Mouse (Mus musculus): ENCODE measurements around the gene Hunk. TPM values are rescaled to one million over a fixed set of nuclear protein-coding genes. Genes with fewer than 3 reads are reported as not detected.
A peak's percentile ranks its signal among the peaks of the same experiment; 100 is the strongest.

Hunk gene
- polyA plus RNA-seq, 1 experiment, result 0.71 TPM

GRCm38 (mm10) chr16:90379897-90380296 lies 5.9 kb upstream of the Hunk start:
- Histone ChIP-seq H3K4me3 (ENCODE audit: insufficient read depth, poor library complexity, severe bottlenecking) (no peak overlapping the region), H3K79me3 (ENCODE audit: low read depth) (no peaks in the 10 kb centered on the region), H3ac (ENCODE audit: control insufficient read depth, insufficient read length, low read depth) (no peak overlapping the region), H3K79me2 (ENCODE audit: control insufficient read depth, insufficient read depth) (no peaks in the 10 kb centered on the region), H3K36me3 (ENCODE audit: control insufficient read depth, insufficient read depth) (no peaks in the 10 kb centered on the region), H3K27me3 (ENCODE audit: control insufficient read depth, insufficient read depth, insufficient read length) (peaks cover 2% of the 10 kb centered on the region)
- TF ChIP-seq MYOG (IDR thresholded peaks at IDR 0.05; ENCODE audit: control insufficient read depth, extremely low read depth, insufficient read length) (no peak), USF1 (IDR thresholded peaks at IDR 0.05; ENCODE audit: low read depth) (no peak), CTCF (IDR thresholded peaks at IDR 0.05; ENCODE audit: control insufficient read depth, insufficient read depth, insufficient read length) (peak; percentile 67), CEBPB (IDR thresholded peaks at IDR 0.05; ENCODE audit: low read depth) (no peak), FOSL1 (IDR thresholded peaks at IDR 0.05; ENCODE audit: insufficient read depth, low read length, poor library complexity, severe bottlenecking) (no peak), MAX (IDR thresholded peaks at IDR 0.05) (no peak), MYOD1 (IDR thresholded peaks at IDR 0.05; ENCODE audit: control insufficient read depth, insufficient read length, low read depth) (no peak)

GRCm38 (mm10) chr16:90381633-90382032 lies 4.2 kb upstream of the Hunk start:
- H3K79me2 ChIP-seq (ENCODE audit: control insufficient read depth, insufficient read depth), result no peaks in the 10 kb centered on the region
- H3K27me3 ChIP-seq (ENCODE audit: control insufficient read depth, insufficient read depth, insufficient read length), result peaks cover 14% of the 10 kb centered on the region
- TF ChIP-seq MAX (IDR thresholded peaks at IDR 0.05) (no peak), CTCF (IDR thresholded peaks at IDR 0.05; ENCODE audit: control insufficient read depth, insufficient read depth, insufficient read length) (no peak), USF1 (IDR thresholded peaks at IDR 0.05; ENCODE audit: low read depth) (peak; percentile 2)
- H3ac ChIP-seq (ENCODE audit: control insufficient read depth, insufficient read length, low read depth), result no peak overlapping the region
- no peaks in the 10 kb centered on the region for H3K79me3 ChIP-seq (ENCODE audit: low read depth)
- H3K36me3 ChIP-seq (ENCODE audit: control insufficient read depth, insufficient read depth), result no peaks in the 10 kb centered on the region
- H3K4me3 ChIP-seq (ENCODE audit: insufficient read depth, poor library complexity, severe bottlenecking), result no peak overlapping the region

DNA sequence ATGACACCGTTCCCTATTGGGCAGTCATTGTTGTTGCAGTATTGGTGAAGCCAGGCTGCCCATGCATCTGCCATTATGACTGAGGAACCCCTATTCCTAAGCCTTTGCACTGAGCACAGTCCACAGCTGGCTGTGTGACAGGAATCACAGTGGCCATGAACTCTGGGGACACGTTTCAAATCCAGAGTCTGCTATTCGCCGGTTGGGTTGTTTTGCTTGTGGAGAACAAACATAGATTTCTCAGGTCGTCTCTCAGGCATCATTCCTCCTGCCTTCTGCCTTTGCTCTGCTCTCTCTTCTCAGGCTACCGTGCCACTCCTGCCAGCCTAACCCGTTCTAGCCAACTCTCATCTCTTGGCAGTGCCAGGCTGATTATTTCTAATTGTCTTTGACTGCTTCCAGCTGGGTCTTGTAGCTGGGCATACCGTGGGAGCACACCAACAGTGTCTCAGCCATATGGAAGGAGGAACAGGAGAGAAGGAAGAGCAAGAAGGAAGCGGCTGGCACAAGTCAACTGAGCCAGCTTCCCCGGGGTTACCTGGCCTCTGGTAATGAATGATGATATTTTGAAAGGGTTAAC lies 3.0 kb upstream of the Hunk start:
- Histone ChIP-seq H3K4me3 (ENCODE audit: insufficient read depth, poor library complexity, severe bottlenecking) (no peak overlapping the region), H3ac (ENCODE audit: control insufficient read depth, insufficient read length, low read depth) (no peak overlapping the region), H3K79me2 (ENCODE audit: control insufficient read depth, insufficient read depth) (no peaks in the 10 kb centered on the region), H3K27me3 (ENCODE audit: control insufficient read depth, insufficient read depth, insufficient read length) (peaks cover 14% of the 10 kb centered on the region), H3K36me3 (ENCODE audit: control insufficient read depth, insufficient read depth) (no peaks in the 10 kb centered on the region), H3K79me3 (ENCODE audit: low read depth) (no peaks in the 10 kb centered on the region)
- TF ChIP-seq MYOD1 (IDR thresholded peaks at IDR 0.05; ENCODE audit: control insufficient read depth, insufficient read length, low read depth) (no peak), CTCF (IDR thresholded peaks at IDR 0.05; ENCODE audit: control insufficient read depth, insufficient read depth, insufficient read length) (no peak), MAX (IDR thresholded peaks at IDR 0.05) (no peak), USF1 (IDR thresholded peaks at IDR 0.05; ENCODE audit: low read depth) (no peak)

- Histone ChIP-seq H3K36me3 (ENCODE audit: control insufficient read depth, insufficient read depth) (no peaks in the 10 kb centered on the region), H3ac (ENCODE audit: control insufficient read depth, insufficient read length, low read depth) (no peak overlapping the region), H3K4me3 (ENCODE audit: insufficient read depth, poor library complexity, severe bottlenecking) (no peak overlapping the region), H3K79me3 (ENCODE audit: low read depth) (no peaks in the 10 kb centered on the region), H3K27me3 (ENCODE audit: control insufficient read depth, insufficient read depth, insufficient read length) (peaks cover 14% of the 10 kb centered on the region), H3K79me2 (ENCODE audit: control insufficient read depth, insufficient read depth) (no peaks in the 10 kb centered on the region)
- TF ChIP-seq CEBPB (IDR thresholded peaks at IDR 0.05; ENCODE audit: low read depth) (no peak), FOSL1 (IDR thresholded peaks at IDR 0.05; ENCODE audit: insufficient read depth, low read length, poor library complexity, severe bottlenecking) (no peak), MAX (IDR thresholded peaks at IDR 0.05) (no peak), MYOD1 (IDR thresholded peaks at IDR 0.05; ENCODE audit: control insufficient read depth, insufficient read length, low read depth) (no peak), USF1 (IDR thresholded peaks at IDR 0.05; ENCODE audit: low read depth) (no peak), MYOG (IDR thresholded peaks at IDR 0.05; ENCODE audit: control insufficient read depth, extremely low read depth, insufficient read length) (no peak), CTCF (IDR thresholded peaks at IDR 0.05; ENCODE audit: control insufficient read depth, insufficient read depth, insufficient read length) (no peak)
These were observed 1.8 kb upstream of the Hunk start for GRCm38 (mm10) chr16:90384058-90384457.

DNA sequence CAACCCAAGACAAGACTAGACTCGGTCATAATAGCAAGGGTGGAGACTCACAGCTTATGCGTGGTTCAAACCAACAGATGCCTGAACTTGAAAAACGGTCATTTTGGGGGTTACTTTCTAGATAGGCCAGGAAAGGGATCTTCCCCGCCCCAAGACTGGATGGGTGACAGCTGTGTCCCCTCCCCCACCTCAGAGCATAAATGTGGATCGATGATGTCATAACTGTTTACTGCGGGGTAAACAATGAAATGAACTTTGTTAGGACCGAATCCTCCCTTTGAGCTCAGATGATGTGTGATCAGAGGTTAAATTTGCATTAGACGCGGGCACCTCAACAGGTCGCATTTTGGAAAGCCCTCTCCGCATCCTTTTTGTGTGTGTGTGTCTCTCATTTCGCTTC lies 967 bp upstream of the Hunk start:
- H3K36me3 ChIP-seq (ENCODE audit: control insufficient read depth, insufficient read depth), result no peaks in the 10 kb centered on the region
- H3K79me3 ChIP-seq (ENCODE audit: low read depth), result no peaks in the 10 kb centered on the region
- H3K79me2 ChIP-seq (ENCODE audit: control insufficient read depth, insufficient read depth), result no peaks in the 10 kb centered on the region
- no peak overlapping the region for H3ac ChIP-seq (ENCODE audit: control insufficient read depth, insufficient read length, low read depth)
- TF ChIP-seq MAX (IDR thresholded peaks at IDR 0.05), result no peak
- no peak for TF ChIP-seq CTCF (IDR thresholded peaks at IDR 0.05; ENCODE audit: control insufficient read depth, insufficient read depth, insufficient read length)
- no peak for TF ChIP-seq MYOD1 (IDR thresholded peaks at IDR 0.05; ENCODE audit: control insufficient read depth, insufficient read length, low read depth)
- no peak for TF ChIP-seq CEBPB (IDR thresholded peaks at IDR 0.05; ENCODE audit: low read depth)
- no peak for TF ChIP-seq FOSL1 (IDR thresholded peaks at IDR 0.05; ENCODE audit: insufficient read depth, low read length, poor library complexity, severe bottlenecking)
- no peak for TF ChIP-seq USF1 (IDR thresholded peaks at IDR 0.05; ENCODE audit: low read depth)
- TF ChIP-seq MYOG (IDR thresholded peaks at IDR 0.05; ENCODE audit: control insufficient read depth, extremely low read depth, insufficient read length), result no peak
- peaks cover 14% of the 10 kb centered on the region for H3K27me3 ChIP-seq (ENCODE audit: control insufficient read depth, insufficient read depth, insufficient read length)
- no peak overlapping the region for H3K4me3 ChIP-seq (ENCODE audit: insufficient read depth, poor library complexity, severe bottlenecking)

GRCm38 (mm10) chr16:90385326-90385687 lies 506 bp upstream of the Hunk start:
- Histone ChIP-seq H3K79me2 (ENCODE audit: control insufficient read depth, insufficient read depth) (no peaks in the 10 kb centered on the region), H3K79me3 (ENCODE audit: low read depth) (no peaks in the 10 kb centered on the region), H3K36me3 (ENCODE audit: control insufficient read depth, insufficient read depth) (no peaks in the 10 kb centered on the region), H3ac (ENCODE audit: control insufficient read depth, insufficient read length, low read depth) (no peak overlapping the region), H3K4me3 (ENCODE audit: insufficient read depth, poor library complexity, severe bottlenecking) (no peak overlapping the region), H3K27me3 (ENCODE audit: control insufficient read depth, insufficient read depth, insufficient read length) (peaks cover 14% of the 10 kb centered on the region)
- no peak for TF ChIP-seq CEBPB (IDR thresholded peaks at IDR 0.05; ENCODE audit: low read depth)
- TF ChIP-seq CTCF (IDR thresholded peaks at IDR 0.05; ENCODE audit: control insufficient read depth, insufficient read depth, insufficient read length), result no peak
